Mouse (Mus musculus): ENCODE measurements around the gene Hap1. TPM values are rescaled to one million over a fixed set of nuclear protein-coding genes. Genes with fewer than 3 reads are reported as not detected.
A peak's percentile ranks its signal among the peaks of the same experiment; 100 is the strongest.

Gene Hap1
- polyA plus RNA-seq, 1 experiment: 0.06 TPM

GRCm38 (mm10) chr11:100391081-100391883 is 35.4 kb upstream of the Hap1 start:
- Histone ChIP-seq H3K36me3 (replicated peaks; ENCODE audit: low read length) (no peaks in the 10 kb centered on the region), H3K4me1 (peaks cover 46% of the 10 kb centered on the region), H3K9me3 (peaks cover 4% of the 10 kb centered on the region; the same call in 1 of the 2 replicates), H3K4me3 (replicated peaks) (no peak overlapping the region), H3K27me3 (replicated peaks) (peaks cover 83% of the 10 kb centered on the region)
- TF ChIP-seq FLI1 (IDR thresholded peaks at IDR 0.05; ENCODE audit: low read length) (no peak), GATA1 (IDR thresholded peaks at IDR 0.05; ENCODE audit: borderline replicate concordance, low read length) (no peak)

DNA sequence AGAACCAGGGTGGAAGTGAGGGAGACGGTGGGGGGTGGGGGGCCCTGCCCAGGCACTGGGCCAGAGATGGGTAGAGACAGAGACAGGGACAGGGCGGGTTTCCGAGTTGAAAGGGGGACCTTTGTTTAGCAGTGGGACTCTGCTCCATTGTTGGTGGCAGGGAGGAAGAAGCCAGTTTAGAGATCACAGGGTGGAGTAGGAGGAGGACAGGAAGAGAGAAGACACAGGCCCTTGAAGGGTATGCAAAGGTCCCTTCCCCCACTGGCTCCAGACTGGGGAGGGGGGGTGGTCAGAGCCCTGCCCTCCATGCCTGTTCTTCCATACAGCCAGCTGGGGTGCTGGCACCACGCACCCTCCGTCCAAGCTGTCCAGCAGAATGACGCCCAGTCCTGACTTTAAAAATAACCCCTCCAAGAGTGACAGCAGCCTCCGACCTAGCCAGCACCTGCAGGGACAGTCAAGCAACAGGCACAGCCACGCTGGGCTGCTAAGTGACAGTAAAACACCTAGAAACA is 34.1 kb upstream of the Hap1 start:
- Histone ChIP-seq H3K4me3 (replicated peaks) (no peak overlapping the region), H3K9me3 (peaks cover 4% of the 10 kb centered on the region; the same call in 1 of the 2 replicates), H3K27me3 (replicated peaks) (peaks cover 77% of the 10 kb centered on the region), H3K4me1 (peaks cover 34% of the 10 kb centered on the region), H3K36me3 (replicated peaks; ENCODE audit: low read length) (no peaks in the 10 kb centered on the region)
- TF ChIP-seq FLI1 (IDR thresholded peaks at IDR 0.05; ENCODE audit: low read length) (no peak), GATA1 (IDR thresholded peaks at IDR 0.05; ENCODE audit: borderline replicate concordance, low read length) (no peak)

- Histone ChIP-seq H3K27me3 (replicated peaks) (peaks cover 67% of the 10 kb centered on the region), H3K4me1 (peaks cover 23% of the 10 kb centered on the region), H3K36me3 (replicated peaks; ENCODE audit: low read length) (no peaks in the 10 kb centered on the region), H3K4me3 (replicated peaks) (no peak overlapping the region), H3K9me3 (peaks cover 4% of the 10 kb centered on the region; the same call in 1 of the 2 replicates)
- TF ChIP-seq GATA1 (IDR thresholded peaks at IDR 0.05; ENCODE audit: borderline replicate concordance, low read length): no peak
- TF ChIP-seq FLI1 (IDR thresholded peaks at IDR 0.05; ENCODE audit: low read length): no peak
Observed at GRCm38 (mm10) chr11:100388588-100388987, 32.7 kb upstream of the Hap1 start.

- TF ChIP-seq GATA1 (IDR thresholded peaks at IDR 0.05; ENCODE audit: borderline replicate concordance, low read length): no peak
- TF ChIP-seq FLI1 (IDR thresholded peaks at IDR 0.05; ENCODE audit: low read length): no peak
- H3K4me1 ChIP-seq: peaks cover 26% of the 10 kb centered on the region
- H3K4me3 ChIP-seq (replicated peaks): peak overlapping the region; percentile 28
- peaks cover 66% of the 10 kb centered on the region for H3K27me3 ChIP-seq (replicated peaks)
- no peaks in the 10 kb centered on the region for H3K36me3 ChIP-seq (replicated peaks; ENCODE audit: low read length)
- H3K9me3 ChIP-seq: peaks cover 4% of the 10 kb centered on the region; the same call in 1 of the 2 replicates
Observed at GRCm38 (mm10) chr11:100387589-100388375, 31.9 kb upstream of the Hap1 start.

GRCm38 (mm10) chr11:100387111-100387510 is 31.2 kb upstream of the Hap1 start:
- H3K27me3 ChIP-seq (replicated peaks): peaks cover 61% of the 10 kb centered on the region
- TF ChIP-seq GATA1 (IDR thresholded peaks at IDR 0.05; ENCODE audit: borderline replicate concordance, low read length): no peak
- no peak for TF ChIP-seq FLI1 (IDR thresholded peaks at IDR 0.05; ENCODE audit: low read length)
- peaks cover 32% of the 10 kb centered on the region for H3K4me1 ChIP-seq
- H3K9me3 ChIP-seq: peaks cover 4% of the 10 kb centered on the region; the same call in 1 of the 2 replicates
- H3K36me3 ChIP-seq (replicated peaks; ENCODE audit: low read length): no peaks in the 10 kb centered on the region
- no peak overlapping the region for H3K4me3 ChIP-seq (replicated peaks)

GRCm38 (mm10) chr11:100386586-100386985 is 30.7 kb upstream of the Hap1 start:
- H3K27me3 ChIP-seq (replicated peaks): peaks cover 64% of the 10 kb centered on the region
- H3K9me3 ChIP-seq: peaks cover 4% of the 10 kb centered on the region; the same call in 1 of the 2 replicates
- no peak overlapping the region for H3K4me3 ChIP-seq (replicated peaks)
- H3K4me1 ChIP-seq: peaks cover 32% of the 10 kb centered on the region
- no peaks in the 10 kb centered on the region for H3K36me3 ChIP-seq (replicated peaks; ENCODE audit: low read length)
- TF ChIP-seq GATA1 (IDR thresholded peaks at IDR 0.05; ENCODE audit: borderline replicate concordance, low read length) (no peak), FLI1 (IDR thresholded peaks at IDR 0.05; ENCODE audit: low read length) (no peak)

- Histone ChIP-seq H3K27me3 (replicated peaks) (peaks cover 53% of the 10 kb centered on the region), H3K9me3 (no peaks in the 10 kb centered on the region), H3K4me1 (peaks cover 29% of the 10 kb centered on the region), H3K36me3 (replicated peaks; ENCODE audit: low read length) (no peaks in the 10 kb centered on the region), H3K4me3 (replicated peaks) (no peak overlapping the region)
- TF ChIP-seq FLI1 (IDR thresholded peaks at IDR 0.05; ENCODE audit: low read length) (no peak), GATA1 (IDR thresholded peaks at IDR 0.05; ENCODE audit: borderline replicate concordance, low read length) (no peak)
Observed at GRCm38 (mm10) chr11:100385016-100385415, 29.1 kb upstream of the Hap1 start.

DNA sequence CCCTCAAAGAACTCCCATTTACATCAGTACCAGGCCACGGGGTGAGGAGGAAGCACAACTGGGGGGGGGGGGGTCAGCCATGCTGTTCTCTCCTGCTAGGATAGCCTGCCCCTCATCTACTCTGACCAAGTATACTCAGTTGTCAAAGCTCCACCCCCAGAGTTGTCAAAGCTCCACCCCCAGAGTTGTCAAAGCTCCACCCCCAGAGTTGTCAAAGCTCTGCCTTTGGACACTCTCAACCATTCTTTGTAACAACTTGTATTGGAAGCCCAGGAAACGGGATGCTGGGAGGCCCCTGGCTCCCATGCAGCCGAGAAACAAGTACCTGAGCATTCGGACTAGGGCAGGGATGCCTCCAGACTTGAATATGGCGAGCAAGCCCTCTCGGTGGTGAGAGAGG is 26.8 kb upstream of the Hap1 start:
- Histone ChIP-seq H3K36me3 (replicated peaks; ENCODE audit: low read length) (peaks cover 3% of the 10 kb centered on the region), H3K27me3 (replicated peaks) (peaks cover 50% of the 10 kb centered on the region), H3K4me1 (peaks cover 18% of the 10 kb centered on the region)

GRCm38 (mm10) chr11:100379311-100379710 is 23.4 kb upstream of the Hap1 start:
- no peak for TF ChIP-seq GATA1 (IDR thresholded peaks at IDR 0.05; ENCODE audit: borderline replicate concordance, low read length)
- no peak for TF ChIP-seq FLI1 (IDR thresholded peaks at IDR 0.05; ENCODE audit: low read length)
- Histone ChIP-seq H3K4me1 (peaks cover 10% of the 10 kb centered on the region), H3K27me3 (replicated peaks) (peaks cover 33% of the 10 kb centered on the region), H3K9me3 (no peaks in the 10 kb centered on the region), H3K4me3 (replicated peaks) (no peak overlapping the region), H3K36me3 (replicated peaks; ENCODE audit: low read length) (peaks cover 6% of the 10 kb centered on the region)

More for the DNA sequence above, 26.8 kb upstream of the Hap1 start:
- no peaks in the 10 kb centered on the region for H3K9me3 ChIP-seq
- no peak overlapping the region for H3K4me3 ChIP-seq (replicated peaks)
- TF ChIP-seq GATA1 (IDR thresholded peaks at IDR 0.05; ENCODE audit: borderline replicate concordance, low read length) (no peak), FLI1 (IDR thresholded peaks at IDR 0.05; ENCODE audit: low read length) (no peak)

All from megakaryocyte, embryonic 14.5 days (primary cell).